In genomic region chr8:46497314-46498011, GRCm38 (mm10) we compare ENCODE assay signal across 18 mouse cellular contexts. TPM values are rescaled to one million over a fixed set of nuclear protein-coding genes. Genes with fewer than 3 reads are reported as not detected.
DNase-seq lines count a peak whose midpoint lies in the region; ATAC-seq lines count a peak whose summit lies in the region.
"Had no signal": no experiment of that assay in that cellular context is flagged by ENCODE, and none has a peak within 500 bp of the region (broad histone marks: within the 10 kb centered on the region; RNA-seq: fewer than 3 reads in every experiment).

No protein-coding gene starts in this region.

- DNase-seq in heart, adult 9 months (ENCODE audit: low spot score in 2 of 2), result no peak
- DNase-seq in layer of hippocampus, postnatal 14 days (ENCODE audit: low spot score in 2 of 2), result no peak
- no peak for DNase-seq in left cerebral cortex, postnatal 36 days (ENCODE audit: low spot score in 2 of 2)
- DNase-seq in cerebellum, postnatal 14 days, result no peak
- DNase-seq: adrenal gland, adult 8-10 months; layer of hippocampus, adult 9-11 months; left cerebral cortex, postnatal 4 days; retina, postnatal 1 day; thymus, postnatal 14 days had no signal

- peak overlapping the region; percentile 50 for H3K4me2 ChIP-seq in heart, embryonic 14.5 days (ENCODE audit: low read length)
- peak overlapping the region; percentile 29 for H3K4me2 ChIP-seq in liver, embryonic 12.5 days
- H3K4me2 ChIP-seq: intestine, embryonic 15.5 days; midbrain, embryonic 13.5 days had no signal

- no peaks in the 10 kb centered on the region for H3K27me3 ChIP-seq in heart, embryonic 14.5 days (ENCODE audit: control insufficient read depth, insufficient read depth, low read length)
- H3K27me3 ChIP-seq in liver, embryonic 12.5 days (replicated peaks), result no peaks in the 10 kb centered on the region
- H3K27me3 ChIP-seq: intestine, embryonic 15.5 days; midbrain, embryonic 13.5 days had no signal

- peaks cover 17 to 28% of the 10 kb centered on the region in 2 experiments for H3K4me1 ChIP-seq in heart, embryonic 14.5 days (ENCODE audit: control insufficient read depth in 2 of 2, insufficient read depth in 2 of 2, low read length in 2 of 2)
- peaks cover 30% of the 10 kb centered on the region for H3K4me1 ChIP-seq in brown adipose tissue, adult 24 weeks (ENCODE audit: control insufficient read depth, insufficient read depth, insufficient read length, low read length)
- peaks cover 88% of the 10 kb centered on the region for H3K4me1 ChIP-seq in liver, embryonic 12.5 days

- peaks cover 14% of the 10 kb centered on the region; the same call in 1 of the 2 replicates for H3K36me3 ChIP-seq in heart, embryonic 14.5 days (ENCODE audit: control insufficient read depth, insufficient read depth, low read length)
- H3K36me3 ChIP-seq in liver, embryonic 12.5 days, result peaks cover 37% of the 10 kb centered on the region
- H3K36me3 ChIP-seq: hindbrain, embryonic 10.5 days; intestine, embryonic 15.5 days; midbrain, embryonic 13.5 days had no signal

- H3K9me3 ChIP-seq in heart, embryonic 14.5 days (ENCODE audit: control insufficient read depth, low read length), result no peaks in the 10 kb centered on the region
- no peaks in the 10 kb centered on the region for H3K9me3 ChIP-seq in liver, embryonic 12.5 days (replicated peaks)
- H3K9me3 ChIP-seq: hindbrain, embryonic 10.5 days; intestine, embryonic 15.5 days; midbrain, embryonic 13.5 days had no signal

- 30% methylated on average over 15 of the region's 15 CpGs for WGBS in heart, embryonic 14.5 days
- 39% methylated on average over 15 of the region's 15 CpGs for WGBS in liver, embryonic 12.5 days (ENCODE audit: insufficient replicate concordance)

- ATAC-seq in heart, embryonic 14.5 days (ENCODE audit: insufficient number of reproducible peaks, insufficient read depth, low FRiP score, low read depth), result no peak
- ATAC-seq in liver, embryonic 12.5 days, result no peak; the same call in 1 of the 2 replicates
- ATAC-seq in neutrophil, adult 5-6 weeks (ENCODE audit: extremely low read depth, insufficient number of reproducible peaks, low FRiP score, poor library complexity, severe bottlenecking), result peak; percentile 23
- ATAC-seq: intestine, embryonic 15.5 days; midbrain, embryonic 13.5 days had no signal

- peak overlapping the region; percentile 56 to 68 for H3K27ac ChIP-seq in heart, embryonic 14.5 days (replicated peaks in 1 of 2; ENCODE audit: control insufficient read depth in 1 of 2, insufficient read depth in 1 of 2, low read depth in 2 of 2, low read length in 2 of 2)
- peak overlapping the region; percentile 63 for H3K27ac ChIP-seq in brown adipose tissue, adult 24 weeks (replicated peaks; ENCODE audit: low read depth, low read length)
- H3K27ac ChIP-seq in liver, embryonic 12.5 days, result peak overlapping the region; percentile 76
- H3K27ac ChIP-seq: hindbrain, embryonic 10.5 days; intestine, embryonic 15.5 days; kidney, postnatal 0 days; midbrain, embryonic 13.5 days had no signal

- intact Hi-C loops in left cerebral cortex, postnatal 36 days (cut with DNase I), result no loop called here

- H3K4me3 ChIP-seq in heart, embryonic 14.5 days (ENCODE audit: control insufficient read depth in 1 of 2, insufficient read depth in 1 of 2, low read depth in 1 of 2, low read length in 2 of 2), result 0 out of 4 replicates have a peak overlapping the region, but pooled peaks of 1 of the 2 experiments have one; percentile 0
- H3K4me3 ChIP-seq in brown adipose tissue, adult 24 weeks (ENCODE audit: insufficient read depth, low read depth, low read length), result no peak overlapping the region
- no peak overlapping the region for H3K4me3 ChIP-seq in liver, embryonic 12.5 days
- H3K4me3 ChIP-seq: erythroblast, embryonic 14.5 days; hindbrain, embryonic 10.5 days; intestine, embryonic 15.5 days; midbrain, embryonic 13.5 days had no signal

- H3K9ac ChIP-seq in heart, embryonic 14.5 days (ENCODE audit: low read length), result peak overlapping the region; percentile 8; the same call in 1 of the 2 replicates
- H3K9ac ChIP-seq in liver, embryonic 12.5 days, result no peak overlapping the region
- H3K9ac ChIP-seq: intestine, embryonic 15.5 days; midbrain, embryonic 13.5 days had no signal

RNA-seq across cellular contexts. Expression of gene Acsl1, which starts 26.6 kb away (rescaled TPM):
- 44.1 and 51.1 TPM in 2 replicates for polyA plus RNA-seq in heart, embryonic 14.5 days (2014; fragmentation: Nextera tagmentation; extraction: Ambion mirVana)
- 734 and 1,073 TPM in 2 replicates for polyA plus RNA-seq in brown adipose tissue, adult 24 weeks (2012; ENCODE audit: insufficient read depth, insufficient read length, missing spikeins)
- polyA plus RNA-seq in liver, embryonic 12.5 days (2016; fragmentation: Nextera tagmentation; extraction: Ambion mirVana), result 42.5 and 44.1 TPM in 2 replicates
- 57.7 and 77.8 TPM in 2 replicates for total RNA-seq in neutrophil, adult 5-6 weeks (2017)
- 10 to 100 TPM; 47.8 to 50.2 TPM for total RNA-seq in layer of hippocampus, postnatal 14 days (2021)
- total RNA-seq in left cerebral cortex, postnatal 36 days (2021), result 10 to 100 TPM; 42.6 to 52.0 TPM

RNA-seq across cellular contexts. Expression of gene Cenpu, which starts 54.4 kb away (rescaled TPM):
- 10.2 and 12.5 TPM in 2 replicates for polyA plus RNA-seq in heart, embryonic 14.5 days (2014; fragmentation: Nextera tagmentation; extraction: Ambion mirVana)
- not detected in 2 replicates for polyA plus RNA-seq in brown adipose tissue, adult 24 weeks (2012; ENCODE audit: insufficient read depth, insufficient read length, missing spikeins)
- 20.7 and 22.2 TPM in 2 replicates for polyA plus RNA-seq in liver, embryonic 12.5 days (2016; fragmentation: Nextera tagmentation; extraction: Ambion mirVana)
- total RNA-seq in neutrophil, adult 5-6 weeks (2017), result 5.9 and 10.5 TPM in 2 replicates
- 1 to 10 TPM; 1.4 to 1.7 TPM for total RNA-seq in layer of hippocampus, postnatal 14 days (2021)
- 1 to 10 TPM; 3.0 to 3.1 TPM for total RNA-seq in left cerebral cortex, postnatal 36 days (2021)
